Mouse (Mus musculus) kidney, postnatal 0 days (tissue): ENCODE measurements around the gene Flnc. TPM values are rescaled to one million over a fixed set of nuclear protein-coding genes. Genes with fewer than 3 reads are reported as not detected.

Source experiments
- ATAC-seq: fragments of 200-750 bp; cut with Nextera tagmentation; replicated peaks from 2 replicates; pipeline ENCODE4 v1.8.0; 2017; ENCODE audit warnings: low read depth, moderate number of reproducible peaks, moderate TSS enrichment, moderate library complexity; ENCODE audit not compliant: low FRiP score
- DNase-seq: peaks from one replicate; pipeline ENCODE4 v3.0.0-alpha.2; 2016; ENCODE audit warnings: low spot score
- H3K27ac ChIP-seq: fragments of 300-500 bp; sonication (generic); 2 replicates; pipeline ENCODE4 v1.5.1; 2014; ENCODE audit warnings: mild to moderate bottlenecking
- H3K27me3 ChIP-seq: fragments of 300-500 bp; sonication (generic); 2 replicates; pipeline ENCODE4 v1.6.1; 2014; ENCODE audit warnings: low read length, mixed read lengths; ENCODE audit not compliant: insufficient read depth
- H3K36me3 ChIP-seq: fragments of 300-500 bp; sonication (generic); 2 replicates; pipeline ENCODE4 v1.6.1; 2014; ENCODE audit warnings: low read length, mixed read lengths; ENCODE audit not compliant: insufficient read depth
- H3K4me1 ChIP-seq: fragments of 300-500 bp; sonication (generic); replicated peaks from 2 replicates; pipeline ENCODE4 v1.6.1; 2014; ENCODE audit warnings: antibody characterized with exemption, low read length, mixed read lengths; ENCODE audit not compliant: insufficient read depth
- H3K4me2 ChIP-seq: fragments of 300-500 bp; sonication (generic); 2 replicates; pipeline ENCODE4 v1.6.1; 2014; ENCODE audit warnings: mild to moderate bottlenecking, low read length, moderate library complexity, mixed read lengths
- H3K4me3 ChIP-seq: fragments of 300-500 bp; sonication (generic); replicated peaks from 2 replicates; pipeline ENCODE4 v1.5.1; 2014; ENCODE audit warnings: low read depth, low read length
- H3K9ac ChIP-seq: fragments of 300-500 bp; sonication (generic); 2 replicates; pipeline ENCODE4 v1.6.1; 2014; ENCODE audit warnings: low read depth, low read length
- H3K9me3 ChIP-seq: fragments of 300-500 bp; sonication (generic); replicated peaks from 2 replicates; pipeline ENCODE4 v1.6.1; 2016; ENCODE audit warnings: low read length, inconsistent platforms, mixed read lengths
- CTCF ChIP-seq: IDR thresholded peaks from 2 replicates; pipeline ENCODE4 v1.5.1; 2016; ENCODE audit warnings: antibody characterized with exemption, low read depth, mild to moderate bottlenecking, moderate library complexity
- WGBS: fragments of 180-500 bp; shearing (Covaris S2); extraction: QIAGEN DNeasy Blood & Tissue Kit; methylation state at CpG from one replicate; pipeline ENCODE4 v1.1.7; 2014; 5-methylcytosine and 5-hydroxymethylcytosine counted together
- polyA plus RNA-seq: library from polyadenylated mRNA; unstranded; fragments of >200 nt; fragmentation: Nextera tagmentation; extraction: Ambion mirVana; gene quantifications from 2 replicates; pipeline ENCODE4 v1.2.1, GENCODE M21; 2015

Flnc gene
- polyA plus RNA-seq, 1 experiment from 2014 or later = 2.5 TPM

- Histone ChIP-seq H3K4me2 (no peak overlapping the region), H3K9ac (no peak overlapping the region), H3K27me3 (no peaks in the 10 kb centered on the region), H3K36me3 (no peaks in the 10 kb centered on the region), H3K4me1 (peaks cover 23% of the 10 kb centered on the region), H3K4me3 (no peak overlapping the region), H3K9me3 (no peaks in the 10 kb centered on the region), H3K27ac (no peak overlapping the region)
- peak; percentile 49 for DNase-seq
- WGBS = 51% methylated on average over 15 of the region's 15 CpGs
- TF ChIP-seq CTCF = no peak
- no peak for ATAC-seq
Measured at GRCm38 (mm10) chr6:29430681-29431420, 2.2 kb upstream of the Flnc start.

GRCm38 (mm10) chr6:29431473-29431872 is 1.6 kb upstream of the Flnc start:
- TF ChIP-seq CTCF = no peak

GRCm38 (mm10) chr6:29432156-29432555 is 900 bp upstream of the Flnc start:
- Histone ChIP-seq H3K9me3 (no peaks in the 10 kb centered on the region), H3K4me3 (no peak overlapping the region), H3K4me2 (no peak overlapping the region), H3K36me3 (no peaks in the 10 kb centered on the region), H3K27ac (no peak overlapping the region), H3K9ac (no peak overlapping the region), H3K27me3 (no peaks in the 10 kb centered on the region), H3K4me1 (peaks cover 31% of the 10 kb centered on the region)
- TF ChIP-seq CTCF = no peak
- WGBS = 42% methylated on average over 3 of the region's 3 CpGs
- ATAC-seq (no peak), DNase-seq (no peak)

More at GRCm38 (mm10) chr6:29431473-29431872, 1.6 kb upstream of the Flnc start:
- H3K9me3 ChIP-seq = no peaks in the 10 kb centered on the region
- no peak overlapping the region for H3K27ac ChIP-seq
- no peaks in the 10 kb centered on the region for H3K36me3 ChIP-seq
- H3K4me2 ChIP-seq = no peak overlapping the region
- H3K27me3 ChIP-seq = no peaks in the 10 kb centered on the region
- no peak overlapping the region for H3K9ac ChIP-seq
- ATAC-seq = no peak
- no peak overlapping the region for H3K4me3 ChIP-seq
- H3K4me1 ChIP-seq = peaks cover 30% of the 10 kb centered on the region
- DNase-seq = no peak
- WGBS = 38% methylated on average over 5 of the region's 5 CpGs

GRCm38 (mm10) chr6:29432676-29433037 is 399 bp upstream of the Flnc start:
- peak overlapping the region; percentile 47 for H3K4me3 ChIP-seq
- H3K9ac ChIP-seq = peak overlapping the region; percentile 62
- H3K4me1 ChIP-seq = peaks cover 31% of the 10 kb centered on the region
- peak overlapping the region; percentile 89 for H3K4me2 ChIP-seq
- no peaks in the 10 kb centered on the region for H3K27me3 ChIP-seq
- no peaks in the 10 kb centered on the region for H3K9me3 ChIP-seq
- no peaks in the 10 kb centered on the region for H3K36me3 ChIP-seq
- TF ChIP-seq CTCF = no peak
- ATAC-seq (no peak), DNase-seq (no peak)
- H3K27ac ChIP-seq = no peak overlapping the region

GRCm38 (mm10) chr6:29433804-29434795 is 1.0 kb downstream of the Flnc start:
- TF ChIP-seq CTCF = no peak
- 8% methylated on average over 27 of the region's 27 CpGs for WGBS
- no peak for ATAC-seq

GRCm38 (mm10) chr6:29434911-29435691 is 2.0 kb downstream of the Flnc start:
- peak overlapping the region; percentile 45 for H3K9ac ChIP-seq
- no peaks in the 10 kb centered on the region for H3K9me3 ChIP-seq
- 16% methylated on average over 13 of the region's 13 CpGs for WGBS
- ATAC-seq (peak; percentile 21; the same call in 1 of the 2 replicates), DNase-seq (peak; percentile 64)
- H3K4me3 ChIP-seq = peak overlapping the region; percentile 47
- H3K4me1 ChIP-seq = peaks cover 31% of the 10 kb centered on the region
- no peaks in the 10 kb centered on the region for H3K27me3 ChIP-seq
- peak overlapping the region; percentile 31 for H3K27ac ChIP-seq
- H3K4me2 ChIP-seq = peak overlapping the region; percentile 89
- TF ChIP-seq CTCF = no peak
- no peaks in the 10 kb centered on the region for H3K36me3 ChIP-seq

More at GRCm38 (mm10) chr6:29433804-29434795, 1.0 kb downstream of the Flnc start:
- no peaks in the 10 kb centered on the region for H3K36me3 ChIP-seq
- peaks cover 31% of the 10 kb centered on the region for H3K4me1 ChIP-seq
- peak overlapping the region; percentile 47 for H3K4me3 ChIP-seq
- H3K4me2 ChIP-seq = peak overlapping the region; percentile 89
- H3K27ac ChIP-seq = no peak overlapping the region
- DNase-seq = peak; percentile 32
- H3K27me3 ChIP-seq = no peaks in the 10 kb centered on the region
- peak overlapping the region; percentile 62; the same call in 1 of the 2 replicates for H3K9ac ChIP-seq
- no peaks in the 10 kb centered on the region for H3K9me3 ChIP-seq
